Mouse (Mus musculus) spleen, adult 2 months (tissue): ENCODE data around the gene Lcmt1.

ENCODE experiments used
- CTCF ChIP-seq: fragments of 200-500 bp; IDR thresholded peaks from 2 replicates; pipeline ENCODE4 v1.5.1; 2011; ENCODE audit warnings: mild to moderate bottlenecking, inconsistent platforms; ENCODE audit not compliant: insufficient read depth, insufficient read length, insufficient replicate concordance; ENCODE audit errors: extremely low read depth
- POLR2A ChIP-seq: fragments of 200-500 bp; IDR thresholded peaks from 2 replicates; pipeline ENCODE4 v1.6.1; 2011; ENCODE audit warnings: low read depth, low read length, inconsistent platforms

DNA sequence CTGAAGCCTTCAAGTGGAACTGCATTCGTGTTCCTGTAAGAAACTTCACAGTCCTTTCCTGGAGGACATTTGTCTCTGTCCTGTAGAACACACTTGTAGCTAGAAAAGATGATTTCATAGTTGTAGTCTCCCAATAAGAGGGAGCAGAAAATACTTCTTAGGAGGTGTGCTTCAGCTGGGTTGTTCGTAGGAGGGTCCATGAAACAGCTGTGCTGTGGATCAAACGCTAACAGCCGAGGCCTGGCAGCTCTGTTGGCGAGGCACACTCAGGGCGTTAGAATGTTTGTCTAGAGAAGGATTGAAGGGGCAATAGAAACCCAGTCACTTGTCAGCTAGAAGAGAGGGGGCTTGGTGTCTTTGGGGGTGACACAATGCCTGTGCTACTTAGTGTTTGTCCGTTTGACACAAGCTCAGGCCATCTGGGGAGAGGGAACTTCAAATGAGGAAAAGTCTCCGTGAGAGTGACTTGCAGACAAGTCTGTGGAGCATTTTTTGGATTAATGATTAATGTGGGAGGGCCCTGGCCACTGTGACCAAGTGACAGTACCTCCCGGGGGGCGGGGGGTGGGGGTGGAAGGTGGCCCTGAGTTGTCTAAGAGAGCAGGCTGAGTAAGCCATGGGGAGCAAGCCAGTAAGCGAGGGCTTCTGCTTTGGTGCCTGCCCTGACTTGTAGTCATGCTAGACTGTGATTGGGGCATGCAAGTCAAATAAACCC lies 16.3 kb downstream of the Lcmt1 start:
- TF ChIP-seq POLR2A (no peak), CTCF (no peak)
